Mouse (Mus musculus) effector memory CD4-positive, alpha-beta T cell, adult 5 months (primary cell): ENCODE results near the gene 4930412O13Rik. TPM values are rescaled to one million over a fixed set of nuclear protein-coding genes. Genes with fewer than 3 reads are reported as not detected.

Experiments used
- polyA plus RNA-seq: library from polyadenylated mRNA; unstranded; fragments of 100-300 nt; shearing (Covaris generic); gene quantifications from one replicate; pipeline ENCODE4 v1.2.1, GENCODE M21; 2017

The 4930412O13Rik gene
- not detected for polyA plus RNA-seq

GRCm38 (mm10) chr2:9881051-9881591 is at the start of gene 4930412O13Rik:
4930412O13Rik (plus strand) TSS chr2:9881252.

GRCm38 (mm10) chr2:9888913-9889650 is 8.0 kb downstream of the 4930412O13Rik start, which contains the start of gene 9230102O04Rik:
9230102O04Rik (minus strand) TSS chr2:9889540.

GRCm38 (mm10) chr2:9889651-9890183 is 8.7 kb downstream of the 4930412O13Rik start, which contains the start of gene Gata3:
Gata3 (minus strand) TSS chr2:9890034.

Other genes with a start within 250 kb of the 4930412O13Rik start
- gene 9230102O04Rik, start 8.3 kb downstream of the 4930412O13Rik start, polyA plus RNA-seq = not detected
- gene Gata3, start 8.8 kb downstream of the 4930412O13Rik start, polyA plus RNA-seq = 60.0 TPM
- 25.4 TPM for gene Taf3, start 167.3 kb downstream of the 4930412O13Rik start, polyA plus RNA-seq
- 316 TPM for gene Atp5c1, start 199.3 kb downstream of the 4930412O13Rik start, polyA plus RNA-seq
- gene Kin, start 199.3 kb downstream of the 4930412O13Rik start, polyA plus RNA-seq = 51.1 TPM